ENCODE assay signal across 16 mouse cellular contexts in genomic region chr12:98187186-98187899, GRCm38 (mm10).
DNase-seq lines count a peak whose midpoint lies in the region; ATAC-seq and TF ChIP-seq lines count a peak whose summit lies in the region.
"Had no signal": no experiment of that assay in that cellular context is flagged by ENCODE, and none has a peak within 500 bp of the region (broad histone marks: within the 10 kb centered on the region; RNA-seq: fewer than 3 reads in every experiment).

No protein-coding gene starts in this region.

- no peak overlapping the region for H3K4me2 ChIP-seq in forebrain, embryonic 15.5 days (replicated peaks)
- no peak overlapping the region for H3K4me2 ChIP-seq in forebrain, embryonic 11.5 days (ENCODE audit: low read depth, low read length, severe bottlenecking)
- H3K4me2 ChIP-seq in intestine, embryonic 16.5 days (ENCODE audit: low read depth, low read length) = no peak overlapping the region
- H3K4me2 ChIP-seq: embryonic facial prominence, embryonic 12.5 days; liver, embryonic 12.5 days; midbrain, embryonic 12.5 days had no signal

- TF ChIP-seq CTCF in brain, embryonic 14.5 days (IDR thresholded peaks at IDR 0.05; ENCODE audit: borderline replicate concordance, extremely low read depth, insufficient read depth, insufficient read length) = no peak

- H3K4me3 ChIP-seq in forebrain, embryonic 15.5 days = no peak overlapping the region
- H3K4me3 ChIP-seq in forebrain, embryonic 11.5 days (ENCODE audit: low read depth, low read length) = no peak overlapping the region
- H3K4me3 ChIP-seq in intestine, embryonic 16.5 days (ENCODE audit: low read length) = no peak overlapping the region
- no peak overlapping the region for H3K4me3 ChIP-seq in embryonic facial prominence, embryonic 10.5 days
- H3K4me3 ChIP-seq: embryonic facial prominence, embryonic 12.5 days; liver, embryonic 12.5 days; midbrain, embryonic 12.5 days had no signal

- no peaks in the 10 kb centered on the region for H3K4me1 ChIP-seq in forebrain, embryonic 15.5 days
- H3K4me1 ChIP-seq in forebrain, embryonic 11.5 days (replicated peaks; ENCODE audit: control insufficient read depth, insufficient read depth, low read length) = no peaks in the 10 kb centered on the region
- no peaks in the 10 kb centered on the region for H3K4me1 ChIP-seq in intestine, embryonic 16.5 days (ENCODE audit: control insufficient read depth, insufficient read depth, low read length)
- no peaks in the 10 kb centered on the region for H3K4me1 ChIP-seq in embryonic facial prominence, embryonic 10.5 days
- H3K4me1 ChIP-seq: embryonic facial prominence, embryonic 12.5 days; liver, embryonic 12.5 days; midbrain, embryonic 12.5 days had no signal

- no peaks in the 10 kb centered on the region for H3K36me3 ChIP-seq in forebrain, embryonic 15.5 days
- no peaks in the 10 kb centered on the region for H3K36me3 ChIP-seq in forebrain, embryonic 11.5 days (ENCODE audit: control insufficient read depth, insufficient read depth, low read length)
- H3K36me3 ChIP-seq in intestine, embryonic 16.5 days (ENCODE audit: control insufficient read depth, insufficient read depth, low read length) = no peaks in the 10 kb centered on the region
- H3K36me3 ChIP-seq in embryonic facial prominence, embryonic 10.5 days (replicated peaks) = no peaks in the 10 kb centered on the region
- H3K36me3 ChIP-seq: embryonic facial prominence, embryonic 12.5 days; liver, embryonic 12.5 days; midbrain, embryonic 12.5 days had no signal

- H3K27me3 ChIP-seq in forebrain, embryonic 15.5 days = no peaks in the 10 kb centered on the region
- H3K27me3 ChIP-seq in forebrain, embryonic 11.5 days (ENCODE audit: control insufficient read depth, insufficient read depth, low read length) = no peaks in the 10 kb centered on the region
- H3K27me3 ChIP-seq in intestine, embryonic 16.5 days (replicated peaks; ENCODE audit: control insufficient read depth, insufficient read depth, low read length) = no peaks in the 10 kb centered on the region
- H3K27me3 ChIP-seq in embryonic facial prominence, embryonic 10.5 days (replicated peaks; ENCODE audit: low read depth, poor library complexity, severe bottlenecking) = peaks cover 3% of the 10 kb centered on the region; the same call in 1 of the 2 replicates
- H3K27me3 ChIP-seq: midbrain, embryonic 12.5 days had no signal

- 57% methylated on average over 8 of the region's 8 CpGs for WGBS in forebrain, embryonic 15.5 days
- 79% methylated on average over 8 of the region's 8 CpGs for WGBS in forebrain, embryonic 11.5 days
- 60% methylated on average over 8 of the region's 8 CpGs for WGBS in intestine, embryonic 16.5 days
- WGBS in embryonic facial prominence, embryonic 10.5 days = 73% methylated on average over 8 of the region's 8 CpGs

- DNase-seq in forebrain, embryonic 11.5 days (ENCODE audit: low spot score) = no peak
- DNase-seq in brain, embryonic 14.5 days (ENCODE audit: low read depth) = peak; percentile 70
- DNase-seq in layer of hippocampus, adult 9-10 months (ENCODE audit: low spot score) = peak; percentile 26
- peak; percentile 22 for DNase-seq in left cerebral cortex, postnatal 4 days
- no peak for DNase-seq in kidney, postnatal 14 days
- no peak for DNase-seq in embryonic facial prominence, embryonic 10.5 days (ENCODE audit: low spot score)
- DNase-seq: cerebellum, adult 9-11 months; heart, adult 11 months; heart, postnatal 36 days; lung, postnatal 14 days had no signal

- ATAC-seq in forebrain, embryonic 15.5 days (replicated peaks) = peak; percentile 53
- ATAC-seq in forebrain, embryonic 11.5 days (replicated peaks; ENCODE audit: low FRiP score) = no peak
- no peak for ATAC-seq in intestine, embryonic 16.5 days
- ATAC-seq: intestine, postnatal 0 days; liver, embryonic 12.5 days had no signal

- H3K9me3 ChIP-seq in forebrain, embryonic 15.5 days = no peaks in the 10 kb centered on the region
- no peaks in the 10 kb centered on the region for H3K9me3 ChIP-seq in forebrain, embryonic 11.5 days (ENCODE audit: control insufficient read depth, low read length)
- no peaks in the 10 kb centered on the region for H3K9me3 ChIP-seq in intestine, embryonic 16.5 days (ENCODE audit: control insufficient read depth, low read length)
- H3K9me3 ChIP-seq in embryonic facial prominence, embryonic 10.5 days = no peaks in the 10 kb centered on the region
- H3K9me3 ChIP-seq: embryonic facial prominence, embryonic 12.5 days; liver, embryonic 12.5 days; midbrain, embryonic 12.5 days had no signal

- TF ChIP-seq POLR2A in brain, embryonic 14.5 days (IDR thresholded peaks at IDR 0.05; ENCODE audit: borderline replicate concordance, extremely low read depth, insufficient read depth, insufficient read length, poor library complexity, severe bottlenecking) = no peak

- H3K9ac ChIP-seq in forebrain, embryonic 15.5 days (replicated peaks) = no peak overlapping the region
- H3K9ac ChIP-seq in forebrain, embryonic 11.5 days (ENCODE audit: low read length) = no peak overlapping the region
- no peak overlapping the region for H3K9ac ChIP-seq in intestine, embryonic 16.5 days (ENCODE audit: low read depth, low read length)
- H3K9ac ChIP-seq: embryonic facial prominence, embryonic 12.5 days; liver, embryonic 12.5 days; midbrain, embryonic 12.5 days had no signal

- intact Hi-C loops in left cerebral cortex, postnatal 4 days (cut with DNase I) = loop anchor here (10.0 kb wide), 1 partner anchor 313 kb away; no protein-coding TSS in a partner anchor

- 0 out of 2 replicates have a peak overlapping the region, but pooled peaks have one; percentile 12 for H3K27ac ChIP-seq in forebrain, embryonic 15.5 days (replicated peaks)
- no peak overlapping the region for H3K27ac ChIP-seq in forebrain, embryonic 11.5 days (ENCODE audit: low read depth, low read length)
- no peak overlapping the region for H3K27ac ChIP-seq in intestine, embryonic 16.5 days (ENCODE audit: low read length)
- no peak overlapping the region for H3K27ac ChIP-seq in embryonic facial prominence, embryonic 10.5 days (replicated peaks)
- H3K27ac ChIP-seq: embryonic facial prominence, embryonic 12.5 days; liver, embryonic 12.5 days; midbrain, embryonic 12.5 days had no signal

Comparison
In these comparisons a context has a peak if more than half of its experiments do, and no peak if none do; other contexts are left out.
1. DNase-seq: peak in brain, embryonic 14.5 days (single experiment), layer of hippocampus, adult 9-10 months (single experiment) and left cerebral cortex, postnatal 4 days (single experiment); none in forebrain, embryonic 11.5 days (single experiment), kidney, postnatal 14 days (single experiment) and embryonic facial prominence, embryonic 10.5 days (single experiment).